ENCODE assay signal across 10 mouse cellular contexts in genomic region chr17:14244195-14244965, GRCm38 (mm10). TPM values are rescaled to one million over a fixed set of nuclear protein-coding genes. Genes with fewer than 3 reads are reported as not detected.
A peak's percentile ranks its signal among the peaks of the same experiment; 100 is the strongest.
DNase-seq lines count a peak whose midpoint lies in the region; ATAC-seq lines count a peak whose summit lies in the region.
"Had no signal": no experiment of that assay in that cellular context is flagged by ENCODE, and none has a peak within 500 bp of the region (broad histone marks: within the 10 kb centered on the region; RNA-seq: fewer than 3 reads in every experiment).

No protein-coding gene starts in this region.

- no peaks in the 10 kb centered on the region for H3K36me3 ChIP-seq in liver, embryonic 12.5 days

- no peak overlapping the region for H3K4me2 ChIP-seq in liver, embryonic 12.5 days

- H3K4me3 ChIP-seq in liver, embryonic 12.5 days, result no peak overlapping the region

- ATAC-seq in liver, embryonic 12.5 days, result no peak

- peaks cover 11% of the 10 kb centered on the region for H3K27me3 ChIP-seq in liver, embryonic 12.5 days (replicated peaks)

- no peaks in the 10 kb centered on the region for H3K9me3 ChIP-seq in liver, embryonic 12.5 days (replicated peaks)

- WGBS in liver, embryonic 12.5 days (ENCODE audit: insufficient replicate concordance), result 50% methylated on average over 11 of the region's 11 CpGs

- DNase-seq in layer of hippocampus, postnatal 10 days (ENCODE audit: low spot score in 2 of 2), result peak; percentile 28 to 51
- DNase-seq in layer of hippocampus, adult 11-12 months (ENCODE audit: low spot score), result no peak
- DNase-seq in cerebellum, adult 8-10 months, result peak; percentile 45
- DNase-seq in heart, adult 9 months (ENCODE audit: low spot score in 2 of 2), result peak; percentile 68 to 75
- peak; percentile 34 for DNase-seq in ovary, postnatal 36 days (ENCODE audit: low spot score)
- no peak for DNase-seq in B cell, adult 2 months
- no peak for DNase-seq in yolk sac, embryonic 10.5 days (ENCODE audit: low spot score)
- DNase-seq: layer of hippocampus, adult 9-11 months had no signal

- no peak overlapping the region for H3K9ac ChIP-seq in liver, embryonic 12.5 days

- H3K4me1 ChIP-seq in liver, embryonic 12.5 days, result 0 out of 2 replicates have a peak, but pooled peaks cover 3% of the 10 kb centered on the region

- no peak overlapping the region for H3K27ac ChIP-seq in liver, embryonic 12.5 days
- H3K27ac ChIP-seq: macrophage had no signal

RNA-seq across cellular contexts. Expression of gene Smoc2, which starts 34.9 kb away (rescaled TPM):
- 10 to 100 TPM in 1 of 2 experiments, 1 to 10 TPM in 1; 9.4 to 10.1 TPM for total RNA-seq in layer of hippocampus, postnatal 10 days (2021)
- 5.9 and 6.9 TPM in 2 replicates for polyA plus RNA-seq in liver, embryonic 12.5 days (2016; fragmentation: Nextera tagmentation; extraction: Ambion mirVana)
- polyA plus RNA-seq: macrophage had no signal

RNA-seq across cellular contexts. Expression of gene Dact2, which starts 40.3 kb away (rescaled TPM):
- 10 to 100 TPM; 18.5 to 18.9 TPM for total RNA-seq in layer of hippocampus, postnatal 10 days (2021)
- 0.85 and 1.4 TPM in 2 replicates for polyA plus RNA-seq in liver, embryonic 12.5 days (2016; fragmentation: Nextera tagmentation; extraction: Ambion mirVana)
- polyA plus RNA-seq: macrophage had no signal

Comparison
In these comparisons a context has a peak if more than half of its experiments do, and no peak if none do; other contexts are left out.
1. DNase-seq: peak in layer of hippocampus, postnatal 10 days (2 of 2), cerebellum, adult 8-10 months (single experiment), heart, adult 9 months (2 of 2) and ovary, postnatal 36 days (single experiment); none in layer of hippocampus, adult 11-12 months (single experiment), B cell, adult 2 months (0 of 2) and yolk sac, embryonic 10.5 days (single experiment).